ENCODE assay signal across 25 mouse cellular contexts in genomic region chr11:19562668-19563067, GRCm38 (mm10).
"Had no signal": no experiment of that assay in that cellular context is flagged by ENCODE, and none has a peak within 500 bp of the region (broad histone marks: within the 10 kb centered on the region; RNA-seq: fewer than 3 reads in every experiment).

No protein-coding gene starts in this region.

- ATAC-seq: forebrain, postnatal 0 days; hindbrain, postnatal 0 days; intestine, embryonic 15.5 days; liver, embryonic 12.5 days had no signal

- H3K27me3 ChIP-seq: hindbrain, embryonic 13.5 days; hindbrain, embryonic 15.5 days; intestine, embryonic 15.5 days; kidney, embryonic 15.5 days; limb, embryonic 13.5 days; limb, embryonic 15.5 days; liver, embryonic 12.5 days had no signal

- H3K27ac ChIP-seq: gastrocnemius, adult 2 months; heart, adult 2 months; hindbrain, embryonic 13.5 days; hindbrain, embryonic 15.5 days; hindbrain, postnatal 0 days; intestine, embryonic 15.5 days; kidney, embryonic 15.5 days; kidney, postnatal 0 days; limb, embryonic 13.5 days; limb, embryonic 15.5 days; liver, embryonic 12.5 days had no signal

- H3K4me3 ChIP-seq: gastrocnemius, adult 2 months; heart, adult 2 months; hindbrain, embryonic 13.5 days; hindbrain, embryonic 15.5 days; intestine, embryonic 15.5 days; kidney, embryonic 15.5 days; limb, embryonic 13.5 days; limb, embryonic 15.5 days; liver, embryonic 12.5 days had no signal

- H3K4me1 ChIP-seq: hindbrain, embryonic 13.5 days; hindbrain, embryonic 15.5 days; intestine, embryonic 15.5 days; kidney, embryonic 15.5 days; limb, embryonic 13.5 days; limb, embryonic 15.5 days; liver, embryonic 12.5 days had no signal

- H3K9me3 ChIP-seq: hindbrain, embryonic 13.5 days; hindbrain, embryonic 15.5 days; intestine, embryonic 15.5 days; kidney, embryonic 15.5 days; limb, embryonic 13.5 days; limb, embryonic 15.5 days; liver, embryonic 12.5 days had no signal

- H3K36me3 ChIP-seq: hindbrain, embryonic 13.5 days; hindbrain, embryonic 15.5 days; intestine, embryonic 15.5 days; kidney, embryonic 15.5 days; limb, embryonic 13.5 days; limb, embryonic 15.5 days; liver, embryonic 12.5 days had no signal

- H3K9ac ChIP-seq: forebrain, postnatal 0 days; hindbrain, embryonic 13.5 days; hindbrain, embryonic 15.5 days; intestine, embryonic 15.5 days; kidney, embryonic 15.5 days; limb, embryonic 13.5 days; limb, embryonic 15.5 days; liver, embryonic 12.5 days had no signal

- H3K4me2 ChIP-seq: heart, embryonic 11.5 days; hindbrain, embryonic 13.5 days; hindbrain, embryonic 15.5 days; intestine, embryonic 15.5 days; kidney, embryonic 15.5 days; limb, embryonic 13.5 days; limb, embryonic 15.5 days; liver, embryonic 12.5 days had no signal

- DNase-seq: forebrain, postnatal 0 days; gastrocnemius, adult 2 months; gastrocnemius, postnatal 10 days; gastrocnemius, postnatal 25 days; heart, adult 2 months; heart, postnatal 10 days; heart, postnatal 4 days; kidney, adult 11 months; kidney, adult 2 months; kidney, adult 9 months; kidney, postnatal 14 days; kidney, postnatal 36 days; layer of hippocampus, adult 9-11 months; layer of hippocampus, postnatal 36 days; left cerebral cortex, postnatal 4 days had no signal
